Mouse (Mus musculus): ENCODE measurements at regions not wholly inside any gene's neighbourhood (a gene's known extent, or its start where the extent isn't known, plus 50 kb on each side); places are given as distances from the start of the nearest gene placed in this dataset.
A peak's percentile ranks its signal among the peaks of the same experiment; 100 is the strongest.

GRCm38 (mm10) chr13:106100239-106100638 is 656.8 kb downstream of the Htr1a start:
- DNase-seq (ENCODE audit: low spot score in 2 of 2) = no peak
- intact Hi-C loops (cut with DNase I) = no loop called here

- intact Hi-C loops (cut with DNase I) = no loop called here
Measured at GRCm38 (mm10) chr13:106142128-106142527, 698.7 kb downstream of the Htr1a start.

GRCm38 (mm10) chr13:106166377-106166776 is 722.9 kb downstream of the Htr1a start:
- DNase-seq (ENCODE audit: low spot score in 2 of 2) = peak; percentile 8 to 14
- intact Hi-C loops (cut with DNase I) = no loop called here

More at GRCm38 (mm10) chr13:106142128-106142527, 698.7 kb downstream of the Htr1a start:
- DNase-seq (ENCODE audit: low spot score in 2 of 2) = no peak

GRCm38 (mm10) chr13:106173377-106173776 is 729.9 kb downstream of the Htr1a start:
- DNase-seq (ENCODE audit: low spot score in 2 of 2) = no peak
- intact Hi-C loops (cut with DNase I) = no loop called here

- intact Hi-C loops (cut with DNase I) = no loop called here
- no peak for DNase-seq (ENCODE audit: low spot score in 2 of 2)
Measured at GRCm38 (mm10) chr13:106174321-106174720, 730.9 kb downstream of the Htr1a start.

- DNase-seq (ENCODE audit: low spot score in 2 of 2) = no peak
- intact Hi-C loops (cut with DNase I) = no loop called here
Measured at GRCm38 (mm10) chr13:106180734-106181133, 737.3 kb downstream of the Htr1a start.

Data from left cerebral cortex, postnatal 36 days (tissue).